Mouse (Mus musculus) testis, adult 2 months (tissue): Measurements from ENCODE around the gene Dcbld2. TPM values are rescaled to one million over a fixed set of nuclear protein-coding genes. Genes with fewer than 3 reads are reported as not detected.

ENCODE experiments used
- H3K27ac ChIP-seq: fragments of 200-500 bp; 2 replicates; pipeline ENCODE4 v1.5.1; 2012; ENCODE audit warnings: low read depth, low read length; ENCODE audit not compliant: control insufficient read depth, insufficient read depth
- H3K27me3 ChIP-seq: fragments of 200-500 bp; 2 replicates; pipeline ENCODE4 v1.6.1; 2012; ENCODE audit warnings: mild to moderate bottlenecking, low read length, moderate library complexity; ENCODE audit not compliant: control insufficient read depth, insufficient read depth
- H3K36me3 ChIP-seq: fragments of 200-500 bp; 2 replicates; pipeline ENCODE4 v1.6.1; 2012; ENCODE audit warnings: mild to moderate bottlenecking, low read length; ENCODE audit not compliant: control insufficient read depth, insufficient read depth
- H3K4me1 ChIP-seq: fragments of 200-500 bp; 2 replicates; pipeline ENCODE4 v1.6.1; 2012; ENCODE audit warnings: low read length; ENCODE audit not compliant: control insufficient read depth, insufficient read depth
- H3K4me3 ChIP-seq: fragments of 200-500 bp; 2 replicates; pipeline ENCODE4 v1.5.1; 2012; ENCODE audit warnings: low read depth, mild to moderate bottlenecking, low read length, moderate library complexity, mixed read lengths; ENCODE audit not compliant: control insufficient read depth
- CTCF ChIP-seq: fragments of 200-500 bp; IDR thresholded peaks from 2 replicates; pipeline ENCODE4 v1.5.1; 2012; ENCODE audit warnings: low read depth, mild to moderate bottlenecking, inconsistent platforms, low read length, moderate library complexity; ENCODE audit not compliant: control insufficient read depth, insufficient read depth, insufficient replicate concordance
- POLR2A ChIP-seq: fragments of 200-500 bp; IDR thresholded peaks from 2 replicates; pipeline ENCODE4 v1.6.1; 2012; ENCODE audit warnings: low read depth, mild to moderate bottlenecking, inconsistent platforms, low read length, moderate library complexity; ENCODE audit not compliant: control insufficient read depth
- polyA plus RNA-seq: library from polyadenylated mRNA; depleted of rRNA; stranded (reverse); fragments of >200 nt; gene quantifications from 2 replicates; pipeline ENCODE4 v1.2.3, GENCODE M21; 2012

Dcbld2 gene
- polyA plus RNA-seq, 1 experiment = 24.4 TPM

GRCm38 (mm10) chr16:58415500-58415899 is 7.3 kb downstream of the Dcbld2 start:
- no peak overlapping the region for H3K4me3 ChIP-seq
- H3K36me3 ChIP-seq = no peaks in the 10 kb centered on the region
- H3K27me3 ChIP-seq = no peaks in the 10 kb centered on the region
- TF ChIP-seq CTCF (no peak), POLR2A (no peak)
- H3K4me1 ChIP-seq = no peaks in the 10 kb centered on the region
- no peak overlapping the region for H3K27ac ChIP-seq

- no peaks in the 10 kb centered on the region for H3K27me3 ChIP-seq
- H3K27ac ChIP-seq = no peak overlapping the region
- H3K4me3 ChIP-seq = no peak overlapping the region
- no peak for TF ChIP-seq POLR2A
- TF ChIP-seq CTCF = no peak
- no peaks in the 10 kb centered on the region for H3K36me3 ChIP-seq
- H3K4me1 ChIP-seq = peaks cover 2% of the 10 kb centered on the region; the same call in 1 of the 2 replicates
These were observed 13.6 kb downstream of the Dcbld2 start for GRCm38 (mm10) chr16:58421696-58422354.

GRCm38 (mm10) chr16:58430246-58430645 is 22.0 kb downstream of the Dcbld2 start:
- no peaks in the 10 kb centered on the region for H3K4me1 ChIP-seq
- no peaks in the 10 kb centered on the region for H3K27me3 ChIP-seq
- no peaks in the 10 kb centered on the region for H3K36me3 ChIP-seq
- TF ChIP-seq POLR2A = no peak
- TF ChIP-seq CTCF = no peak
- H3K27ac ChIP-seq = no peak overlapping the region
- H3K4me3 ChIP-seq = no peak overlapping the region

GRCm38 (mm10) chr16:58432384-58432783 is 24.1 kb downstream of the Dcbld2 start:
- Histone ChIP-seq H3K4me1 (no peaks in the 10 kb centered on the region), H3K27ac (no peak overlapping the region), H3K27me3 (no peaks in the 10 kb centered on the region), H3K36me3 (no peaks in the 10 kb centered on the region), H3K4me3 (no peak overlapping the region)
- TF ChIP-seq POLR2A (no peak), CTCF (no peak)

- Histone ChIP-seq H3K36me3 (no peaks in the 10 kb centered on the region), H3K4me3 (no peak overlapping the region), H3K4me1 (no peaks in the 10 kb centered on the region), H3K27ac (no peak overlapping the region), H3K27me3 (no peaks in the 10 kb centered on the region)
- TF ChIP-seq POLR2A = no peak
- TF ChIP-seq CTCF = no peak
These were observed 36.5 kb downstream of the Dcbld2 start for GRCm38 (mm10) chr16:58444735-58445134.

- H3K27ac ChIP-seq = no peak overlapping the region
- no peaks in the 10 kb centered on the region for H3K27me3 ChIP-seq
- TF ChIP-seq CTCF (no peak), POLR2A (no peak)
- H3K36me3 ChIP-seq = no peaks in the 10 kb centered on the region
- H3K4me1 ChIP-seq = no peaks in the 10 kb centered on the region
- no peak overlapping the region for H3K4me3 ChIP-seq
These were observed 38.3 kb downstream of the Dcbld2 start for GRCm38 (mm10) chr16:58446281-58447259.

- TF ChIP-seq POLR2A = no peak
- no peak for TF ChIP-seq CTCF
- H3K36me3 ChIP-seq = no peaks in the 10 kb centered on the region
- H3K4me1 ChIP-seq = no peaks in the 10 kb centered on the region
- no peaks in the 10 kb centered on the region for H3K27me3 ChIP-seq
- no peak overlapping the region for H3K4me3 ChIP-seq
- no peak overlapping the region for H3K27ac ChIP-seq
These were observed 40.8 kb downstream of the Dcbld2 start for GRCm38 (mm10) chr16:58449073-58449472.

- TF ChIP-seq CTCF (no peak), POLR2A (no peak)
- Histone ChIP-seq H3K4me1 (no peaks in the 10 kb centered on the region), H3K36me3 (no peaks in the 10 kb centered on the region), H3K27me3 (no peaks in the 10 kb centered on the region), H3K27ac (no peak overlapping the region), H3K4me3 (no peak overlapping the region)
These were observed 42.4 kb downstream of the Dcbld2 start for GRCm38 (mm10) chr16:58450648-58451047.
